8 mouse cellular contexts compared by ENCODE assay signal in genomic region chr10:86492089-86492907, GRCm38 (mm10). TPM values are rescaled to one million over a fixed set of nuclear protein-coding genes. Genes with fewer than 3 reads are reported as not detected.
DNase-seq lines count a peak whose midpoint lies in the region; ATAC-seq lines count a peak whose summit lies in the region.

No protein-coding gene starts in this region.

- peak; percentile 91 for ATAC-seq in hindbrain, embryonic 14.5 days (ENCODE audit: low FRiP score)
- peak; percentile 88 for ATAC-seq in midbrain, embryonic 11.5 days (ENCODE audit: low FRiP score)

- DNase-seq in cerebellum, postnatal 36 days = peak; percentile 36 to 45
- DNase-seq in cerebellum, adult 8-10 months = no peak
- DNase-seq in embryo, embryonic 10 days (ENCODE audit: low spot score) = peak; percentile 67
- peak; percentile 82 for DNase-seq in hindbrain, embryonic 14.5 days (ENCODE audit: low spot score)
- peak; percentile 90 for DNase-seq in midbrain, embryonic 11.5 days (ENCODE audit: low spot score, missing footprints)
- DNase-seq in spleen, adult 18-20 months = no peak
- no peak for DNase-seq in gastrocnemius, postnatal 10 days
- no peak for DNase-seq in adrenal gland, postnatal 25 days

- 49% methylated on average over 2 of the region's 2 CpGs for WGBS in hindbrain, embryonic 14.5 days
- 48% methylated on average over 2 of the region's 2 CpGs for WGBS in midbrain, embryonic 11.5 days

- no peaks in the 10 kb centered on the region for H3K9me3 ChIP-seq in hindbrain, embryonic 14.5 days (ENCODE audit: control insufficient read depth, low read length)
- no peaks in the 10 kb centered on the region for H3K9me3 ChIP-seq in midbrain, embryonic 11.5 days (ENCODE audit: control insufficient read depth, low read length)

- H3K27ac ChIP-seq in hindbrain, embryonic 14.5 days = peak overlapping the region; percentile 89
- H3K27ac ChIP-seq in midbrain, embryonic 11.5 days (ENCODE audit: low read depth, low read length) = no peak overlapping the region

- peaks cover 35% of the 10 kb centered on the region for H3K4me1 ChIP-seq in hindbrain, embryonic 14.5 days (replicated peaks; ENCODE audit: control insufficient read depth, insufficient read depth, low read length)
- no peaks in the 10 kb centered on the region; the same call in 1 of the 2 replicates for H3K4me1 ChIP-seq in midbrain, embryonic 11.5 days (ENCODE audit: control insufficient read depth, insufficient read depth, low read length)

- H3K4me2 ChIP-seq in hindbrain, embryonic 14.5 days (replicated peaks) = peak overlapping the region; percentile 71
- H3K4me2 ChIP-seq in midbrain, embryonic 11.5 days = peak overlapping the region; percentile 37

- H3K4me3 ChIP-seq in hindbrain, embryonic 14.5 days (replicated peaks; ENCODE audit: low read length) = peak overlapping the region; percentile 47
- H3K4me3 ChIP-seq in midbrain, embryonic 11.5 days (ENCODE audit: low read depth, low read length) = peak overlapping the region; percentile 15

- H3K9ac ChIP-seq in hindbrain, embryonic 14.5 days = peak overlapping the region; percentile 88
- H3K9ac ChIP-seq in midbrain, embryonic 11.5 days (ENCODE audit: low read length) = no peak overlapping the region; the same call in 1 of the 2 replicates

- H3K27me3 ChIP-seq in hindbrain, embryonic 14.5 days (ENCODE audit: control insufficient read depth, insufficient read depth, low read length) = no peaks in the 10 kb centered on the region
- H3K27me3 ChIP-seq in midbrain, embryonic 11.5 days (ENCODE audit: control insufficient read depth, insufficient read depth, low read length) = no peaks in the 10 kb centered on the region

- no peaks in the 10 kb centered on the region for H3K36me3 ChIP-seq in hindbrain, embryonic 14.5 days (replicated peaks; ENCODE audit: control insufficient read depth, insufficient read depth)
- H3K36me3 ChIP-seq in midbrain, embryonic 11.5 days (ENCODE audit: control insufficient read depth, insufficient read depth, low read length) = no peaks in the 10 kb centered on the region

RNA-seq across cellular contexts. Expression of gene Syn3, which starts 6.4 kb away (rescaled TPM):
- polyA plus RNA-seq in hindbrain, embryonic 14.5 days (2014; fragmentation: Nextera tagmentation; extraction: Ambion mirVana) = 33.1 and 33.6 TPM in 2 replicates
- polyA plus RNA-seq in midbrain, embryonic 11.5 days (2014; fragmentation: Nextera tagmentation; extraction: Ambion mirVana) = 4.4 and 4.5 TPM in 2 replicates
- under 1 TPM; 0.33 to 0.43 TPM for total RNA-seq in gastrocnemius, postnatal 10 days (2021)
- 3.4 and 5.2 TPM in 2 replicates for total RNA-seq in adrenal gland, postnatal 25 days (2021)

Comparison
In these comparisons a context has a peak if more than half of its experiments do, and no peak if none do; other contexts are left out.
1. DNase-seq: peak in cerebellum, postnatal 36 days (2 of 2), embryo, embryonic 10 days (single experiment), hindbrain, embryonic 14.5 days (single experiment) and midbrain, embryonic 11.5 days (single experiment); none in cerebellum, adult 8-10 months (single experiment), spleen, adult 18-20 months (0 of 2), gastrocnemius, postnatal 10 days (single experiment) and adrenal gland, postnatal 25 days (single experiment).